Mouse (Mus musculus): ENCODE data around the gene Myl6. TPM values are rescaled to one million over a fixed set of nuclear protein-coding genes. Genes with fewer than 3 reads are reported as not detected.

Gene Myl6
- 2,234 TPM for polyA plus RNA-seq (2012; fragmentation: generic; extraction: Trizol)

DNA sequence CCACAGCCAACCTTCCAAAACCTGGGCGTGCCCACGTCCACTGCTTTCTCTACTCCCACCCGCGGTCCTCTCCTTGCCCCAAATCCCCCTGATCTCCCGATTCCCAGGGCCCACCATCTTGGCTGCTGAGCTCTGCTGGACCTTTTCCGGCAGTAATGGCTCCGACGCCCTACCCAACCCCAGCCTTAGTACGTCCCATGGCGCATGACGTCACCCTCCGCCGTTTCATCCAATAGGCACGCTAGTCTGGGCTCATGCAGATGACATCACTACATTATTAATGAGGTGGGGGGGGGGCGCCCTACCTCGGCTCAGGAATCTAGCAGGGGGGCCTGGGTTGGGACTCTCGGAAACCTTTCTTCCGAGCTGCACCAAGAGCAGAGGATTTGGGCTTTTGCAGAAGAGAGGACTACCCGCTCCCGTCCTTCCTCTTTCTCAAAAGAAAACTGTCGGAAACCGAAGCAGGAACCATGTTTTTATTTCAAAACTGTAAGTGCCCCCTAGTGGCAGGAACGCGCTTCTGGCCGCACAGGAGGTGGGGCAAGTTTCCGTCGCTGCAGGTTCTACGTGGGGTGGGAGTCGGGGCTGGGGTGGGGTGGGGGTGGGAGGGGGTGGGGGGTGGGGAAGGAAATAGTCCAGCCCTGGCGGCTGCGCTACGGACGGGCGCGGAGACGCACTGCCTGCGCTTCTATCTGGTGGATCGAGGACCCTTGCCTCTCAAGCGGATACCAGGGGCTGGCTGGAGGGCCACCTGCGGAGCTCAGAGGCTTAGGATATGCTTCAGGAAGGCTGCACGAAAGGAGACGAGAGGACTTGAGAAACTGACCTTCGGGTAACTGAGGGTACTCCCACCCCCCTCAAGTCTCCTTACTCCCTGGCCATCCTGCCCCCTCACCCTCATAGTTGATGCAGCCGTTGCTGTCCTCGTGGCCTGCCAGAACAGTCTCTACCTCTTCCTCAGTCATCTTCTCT is at the start of gene Myl6:
Gene Myl6, minus strand, starts transcription at position 451 of the 972 bp plus-strand sequence.
- peak within 1 kb of the TSS; percentile 12 for H3ac ChIP-seq (ENCODE audit: control insufficient read depth, insufficient read length)
- TF ChIP-seq POLR2A (IDR thresholded peaks at IDR 0.05; ENCODE audit: insufficient read length, low read depth) = peak; percentile 98
- TF ChIP-seq REST (IDR thresholded peaks at IDR 0.05; ENCODE audit: insufficient read depth, insufficient read length) = peak; percentile 41
- TF ChIP-seq POLR2AphosphoS2 (IDR thresholded peaks at IDR 0.05; ENCODE audit: insufficient read length, low read depth) = peak; percentile 99
- no peak for TF ChIP-seq USF1 (IDR thresholded peaks at IDR 0.05; ENCODE audit: low read depth)
- peak within 1 kb of the TSS; percentile 97 for H3K4me2 ChIP-seq (ENCODE audit: low read depth)

DNA sequence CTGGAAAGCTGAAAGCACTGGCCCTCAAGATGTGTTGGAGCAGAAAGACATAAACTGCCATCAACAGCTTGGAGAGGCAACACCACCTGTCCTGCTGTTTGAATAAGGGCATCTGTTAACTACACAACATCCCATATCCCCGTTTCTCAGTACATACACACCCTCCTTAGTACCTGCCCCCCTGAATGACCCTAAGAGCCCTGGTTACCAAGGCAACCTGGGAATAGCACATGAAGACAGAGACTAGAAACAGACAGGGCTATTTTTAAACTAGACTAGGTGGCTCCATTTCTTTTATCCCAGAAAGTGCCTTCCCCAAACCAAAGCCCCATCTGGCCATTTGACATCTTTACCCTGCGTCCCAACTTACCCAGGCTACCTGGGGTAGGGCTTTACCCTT is 49.2 kb upstream of the Myl6 start:
- TF ChIP-seq MAX (IDR thresholded peaks at IDR 0.05; ENCODE audit: low read depth) (no peak), POLR2A (IDR thresholded peaks at IDR 0.05; ENCODE audit: insufficient read length, low read depth) (no peak), SRF (IDR thresholded peaks at IDR 0.05; ENCODE audit: control insufficient read depth, insufficient read length, low read depth) (no peak), REST (IDR thresholded peaks at IDR 0.05; ENCODE audit: insufficient read depth, insufficient read length) (no peak), E2F4 (IDR thresholded peaks at IDR 0.05; ENCODE audit: insufficient read depth) (no peak)
- Histone ChIP-seq H3K36me3 (ENCODE audit: control insufficient read depth, insufficient read depth) (peaks cover 27% of the 10 kb centered on the region), H3K79me2 (ENCODE audit: control insufficient read depth, insufficient read depth) (peaks cover 22% of the 10 kb centered on the region), H3K4me2 (ENCODE audit: low read depth) (no peak overlapping the region), H3K4me3 (no peak overlapping the region), H3K27me3 (ENCODE audit: control insufficient read depth, insufficient read depth, insufficient read length) (no peaks in the 10 kb centered on the region), H3ac (ENCODE audit: control insufficient read depth, insufficient read length) (no peak overlapping the region)

More for the DNA sequence above, at the start of gene Myl6:
- H3K27me3 ChIP-seq (ENCODE audit: control insufficient read depth, insufficient read depth, insufficient read length) = no peaks in the 10 kb centered on the region
- peaks cover 47% of the 10 kb centered on the region for H3K79me2 ChIP-seq (ENCODE audit: control insufficient read depth, insufficient read depth)
- H3K36me3 ChIP-seq (ENCODE audit: control insufficient read depth, insufficient read depth) = peaks cover 15% of the 10 kb centered on the region
- peak within 1 kb of the TSS; percentile 98 for H3K4me3 ChIP-seq

DNA sequence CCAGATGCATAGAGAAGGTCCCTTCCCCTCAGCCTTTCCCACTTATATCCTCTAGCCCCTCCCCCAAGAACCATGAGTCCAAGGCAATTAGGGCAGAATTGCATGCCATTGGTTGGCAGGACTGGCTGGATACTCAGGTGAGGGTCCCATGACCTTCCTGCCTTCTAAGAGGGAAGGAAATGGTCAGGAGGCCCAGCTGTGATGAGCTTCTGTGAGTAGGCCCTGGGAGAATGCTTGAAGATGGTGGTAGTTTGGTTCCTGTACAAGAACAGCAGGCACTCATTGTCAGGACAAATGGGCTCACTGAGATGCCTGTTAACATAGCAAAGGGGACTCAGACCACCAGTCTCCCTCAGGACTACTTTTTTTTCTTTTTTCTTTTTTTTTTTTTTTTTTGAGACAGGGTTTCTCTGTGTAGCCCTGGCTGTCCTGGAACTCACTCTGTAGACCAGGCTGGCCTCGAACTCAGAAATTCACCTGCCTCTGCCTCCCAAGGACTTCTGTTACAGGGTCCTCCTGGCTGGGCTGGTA is 44.5 kb upstream of the Myl6 start:
- H3K79me2 ChIP-seq (ENCODE audit: control insufficient read depth, insufficient read depth) = no peaks in the 10 kb centered on the region
- H3K27me3 ChIP-seq (ENCODE audit: control insufficient read depth, insufficient read depth, insufficient read length) = no peaks in the 10 kb centered on the region
- peaks cover 12% of the 10 kb centered on the region for H3K36me3 ChIP-seq (ENCODE audit: control insufficient read depth, insufficient read depth)
- no peak overlapping the region for H3ac ChIP-seq (ENCODE audit: control insufficient read depth, insufficient read length)
- no peak overlapping the region for H3K4me3 ChIP-seq
- H3K4me2 ChIP-seq (ENCODE audit: low read depth) = no peak overlapping the region
- TF ChIP-seq MYOG (IDR thresholded peaks at IDR 0.05; ENCODE audit: control insufficient read depth in 1 of 3, insufficient read depth in 1 of 3, insufficient read length in 2 of 3, low read depth in 2 of 3) (no peak), POLR2A (IDR thresholded peaks at IDR 0.05; ENCODE audit: insufficient read length, low read depth) (no peak), SRF (IDR thresholded peaks at IDR 0.05; ENCODE audit: control insufficient read depth, insufficient read length, low read depth) (no peak), REST (IDR thresholded peaks at IDR 0.05; ENCODE audit: insufficient read depth, insufficient read length) (no peak), MYOD1 (IDR thresholded peaks at IDR 0.05; ENCODE audit: control insufficient read depth in 1 of 3, insufficient read length in 2 of 3, low read depth in 2 of 3) (no peak), CEBPB (IDR thresholded peaks at IDR 0.05; ENCODE audit: insufficient read depth, poor library complexity, severe bottlenecking) (no peak), MAX (IDR thresholded peaks at IDR 0.05; ENCODE audit: low read depth) (no peak), POLR2AphosphoS2 (IDR thresholded peaks at IDR 0.05; ENCODE audit: insufficient read length, low read depth) (no peak), E2F4 (IDR thresholded peaks at IDR 0.05; ENCODE audit: insufficient read depth) (no peak), TCF12 (IDR thresholded peaks at IDR 0.05; ENCODE audit: insufficient read depth, poor library complexity, severe bottlenecking) (no peak)

DNA sequence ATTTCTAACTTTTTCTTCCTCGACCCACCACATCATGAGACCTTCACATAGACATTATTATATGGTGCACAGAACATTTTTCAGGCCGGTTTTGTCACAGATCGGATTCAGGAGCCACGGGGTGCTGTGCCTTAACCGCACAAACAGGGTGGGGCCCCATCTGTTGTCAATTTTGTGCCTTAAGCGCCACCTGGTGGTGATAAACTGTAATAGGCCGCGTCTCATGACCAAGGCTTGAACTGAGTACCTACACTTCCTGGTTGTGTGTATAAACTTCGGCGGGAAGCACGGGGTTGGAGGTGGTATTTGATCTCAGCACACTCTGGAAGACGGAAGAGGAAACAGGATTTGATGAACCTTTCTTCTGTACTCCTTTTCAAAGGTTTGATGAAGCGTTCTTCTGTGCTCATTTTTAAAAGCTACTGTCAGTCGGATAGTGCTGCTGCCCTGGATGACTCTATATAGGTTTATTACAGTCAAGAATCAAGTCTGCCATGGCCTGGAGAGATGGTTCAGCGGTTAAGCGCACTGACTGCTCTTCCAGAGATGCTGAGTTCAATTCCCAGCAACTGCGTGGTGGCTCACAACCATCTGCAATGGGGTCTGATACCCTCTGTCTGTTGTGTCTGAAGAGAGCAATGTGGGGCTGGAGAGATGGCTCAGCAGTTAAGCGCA is 42.5 kb upstream of the Myl6 start:
- Histone ChIP-seq H3K4me2 (ENCODE audit: low read depth) (peak overlapping the region; percentile 89), H3K27me3 (ENCODE audit: control insufficient read depth, insufficient read depth, insufficient read length) (no peaks in the 10 kb centered on the region), H3K4me3 (no peak overlapping the region), H3K79me2 (ENCODE audit: control insufficient read depth, insufficient read depth) (no peaks in the 10 kb centered on the region), H3K36me3 (ENCODE audit: control insufficient read depth, insufficient read depth) (no peaks in the 10 kb centered on the region), H3ac (ENCODE audit: control insufficient read depth, insufficient read length) (no peak overlapping the region)
- TF ChIP-seq REST (IDR thresholded peaks at IDR 0.05; ENCODE audit: insufficient read depth, insufficient read length) (no peak), TCF12 (IDR thresholded peaks at IDR 0.05; ENCODE audit: insufficient read depth, poor library complexity, severe bottlenecking) (no peak), USF1 (IDR thresholded peaks at IDR 0.05; ENCODE audit: low read depth) (peak; percentile 27), SRF (IDR thresholded peaks at IDR 0.05; ENCODE audit: control insufficient read depth, insufficient read length, low read depth) (no peak), TCF3 (IDR thresholded peaks at IDR 0.05; ENCODE audit: insufficient read length, low read depth) (no peak), MYOG (IDR thresholded peaks at IDR 0.05; ENCODE audit: control insufficient read depth in 1 of 3, insufficient read depth in 1 of 3, insufficient read length in 2 of 3, low read depth in 2 of 3) (peak in 1 of 3 experiments; percentile 19), E2F4 (IDR thresholded peaks at IDR 0.05; ENCODE audit: insufficient read depth) (no peak)
